Mouse (Mus musculus): ENCODE measurements around the gene Glis1. TPM values are rescaled to one million over a fixed set of nuclear protein-coding genes. Genes with fewer than 3 reads are reported as not detected.
A peak's percentile ranks its signal among the peaks of the same experiment; 100 is the strongest.

The Glis1 gene
- total RNA-seq, 4 experiments from 2014 or later, result 0.32 to 2.6 (median 0.79) TPM

GRCm38 (mm10) chr4:107634631-107635030 is 200.2 kb downstream of the Glis1 start:
- no peak for DNase-seq

DNA sequence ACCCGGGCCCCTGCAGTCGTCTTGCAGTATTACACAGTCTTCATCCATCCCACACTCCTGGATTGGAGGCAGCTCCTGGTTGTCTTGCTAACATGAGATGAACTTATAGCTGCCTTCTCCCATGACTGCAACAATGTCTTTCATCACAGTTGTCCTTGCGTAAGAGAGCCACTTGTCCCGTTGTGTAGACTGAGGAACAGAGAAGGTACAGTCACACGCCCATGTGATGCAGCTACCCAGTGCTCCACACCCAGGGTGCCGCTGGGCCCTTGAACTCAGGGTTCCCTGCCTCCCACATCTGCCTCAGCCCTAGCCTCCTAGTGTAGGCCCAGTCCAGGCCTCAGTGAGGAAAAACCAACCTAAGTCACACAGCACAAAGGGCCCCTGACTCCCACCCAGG is 201.7 kb downstream of the Glis1 start:
- DNase-seq, result no peak

- peak; percentile 14 for DNase-seq
Measured at GRCm38 (mm10) chr4:107637670-107638069, 203.3 kb downstream of the Glis1 start.

DNA sequence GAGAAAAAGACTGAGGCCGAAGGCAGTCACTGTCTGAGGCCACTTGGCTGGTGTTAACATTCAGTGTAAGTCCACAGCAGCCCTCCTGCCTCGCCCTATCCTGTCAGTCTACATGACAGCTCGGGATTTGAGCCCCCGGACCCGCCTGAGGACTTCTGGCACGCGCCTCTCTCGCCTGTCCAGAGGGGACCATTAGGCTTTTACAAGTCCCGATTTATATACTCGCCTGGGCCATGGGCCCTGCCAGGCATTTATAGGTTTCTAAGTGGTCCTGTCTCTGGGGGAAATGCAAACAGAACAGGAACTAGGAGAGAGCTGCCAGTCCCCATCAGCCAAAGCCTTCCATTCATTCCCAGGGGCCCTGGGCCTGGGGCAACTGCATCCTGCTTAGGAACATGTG is 203.9 kb downstream of the Glis1 start:
- DNase-seq, result no peak

GRCm38 (mm10) chr4:107641624-107642023 is 207.2 kb downstream of the Glis1 start:
- DNase-seq, result no peak

GRCm38 (mm10) chr4:107648959-107649485 is 214.6 kb downstream of the Glis1 start:
- peak; percentile 20 for DNase-seq

GRCm38 (mm10) chr4:107651021-107651496 is 216.7 kb downstream of the Glis1 start:
- no peak for DNase-seq

DNA sequence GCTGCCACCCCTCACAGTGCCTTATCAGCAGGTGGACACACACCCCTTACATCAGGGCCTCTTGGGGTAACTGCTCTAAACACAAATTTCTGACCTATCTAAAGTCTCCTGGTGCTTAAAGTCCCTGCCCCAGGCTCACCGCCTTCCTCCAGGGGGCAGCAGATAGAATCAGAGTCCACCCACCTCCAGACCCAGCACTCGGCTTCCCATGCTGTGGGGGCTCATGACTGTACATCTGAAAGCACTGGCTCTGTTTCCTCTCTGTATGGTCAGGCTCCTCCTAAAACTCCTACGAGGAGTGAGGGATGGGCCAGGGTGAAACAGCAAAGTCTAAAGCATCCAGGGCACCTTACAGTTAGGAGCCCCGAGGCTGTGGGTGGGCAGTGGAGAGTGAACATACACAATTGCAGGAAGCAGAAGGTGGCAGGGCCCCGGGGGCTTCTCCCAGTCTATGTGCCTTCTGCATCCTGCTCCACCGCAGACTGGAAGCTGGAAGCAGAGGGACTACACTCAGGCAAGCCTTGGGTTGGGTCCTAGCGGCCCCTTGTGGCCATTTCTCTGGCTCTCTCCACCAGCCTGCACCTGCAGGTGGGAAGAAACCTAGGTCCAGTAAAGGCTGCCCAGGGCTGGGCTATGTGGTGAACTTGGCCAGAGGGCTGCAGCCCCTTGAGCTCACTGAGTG is 218.3 kb downstream of the Glis1 start:
- DNase-seq, result peak; percentile 42

GRCm38 (mm10) chr4:107653280-107653643 is 218.9 kb downstream of the Glis1 start:
- no peak for DNase-seq

DNA sequence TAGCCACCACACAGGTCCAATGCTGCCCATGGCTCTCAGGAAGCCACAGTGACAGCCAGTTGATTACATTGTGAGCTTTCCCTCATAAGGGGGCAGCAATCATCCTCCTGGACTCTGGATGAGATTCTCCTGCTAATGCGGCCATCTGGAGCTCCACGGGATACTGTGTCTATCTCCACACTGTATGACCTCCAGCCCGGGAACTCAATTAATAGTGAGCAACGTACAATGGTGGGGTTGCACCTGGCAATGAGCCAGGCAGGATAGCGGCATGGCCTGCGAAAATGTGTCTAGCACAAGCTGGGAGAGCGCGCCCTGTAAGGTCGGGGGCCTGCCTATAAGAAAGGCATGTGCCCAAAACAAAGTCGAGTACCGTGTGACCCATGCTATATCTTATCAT is 226.3 kb downstream of the Glis1 start:
- DNase-seq, result no peak

DNA sequence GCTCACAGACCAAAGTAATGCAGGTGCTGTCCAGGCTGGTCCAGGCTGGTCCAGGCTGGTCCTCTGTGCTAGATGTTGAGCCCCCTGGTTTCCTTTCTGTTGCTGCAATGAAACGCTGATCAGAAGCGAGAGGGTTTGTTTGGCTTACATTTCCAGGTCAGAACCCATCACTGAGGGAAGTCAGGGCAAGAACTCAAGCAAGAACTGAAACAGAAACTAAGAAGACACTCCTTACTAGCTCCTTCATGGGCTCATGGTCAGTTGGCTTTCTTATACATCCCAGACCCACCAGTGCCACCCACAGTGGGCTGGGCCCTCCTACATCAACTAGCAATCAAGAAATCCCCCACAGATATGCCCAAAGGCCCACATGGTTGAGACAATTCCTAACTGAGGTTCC is 234.1 kb downstream of the Glis1 start:
- DNase-seq, result no peak

DNA sequence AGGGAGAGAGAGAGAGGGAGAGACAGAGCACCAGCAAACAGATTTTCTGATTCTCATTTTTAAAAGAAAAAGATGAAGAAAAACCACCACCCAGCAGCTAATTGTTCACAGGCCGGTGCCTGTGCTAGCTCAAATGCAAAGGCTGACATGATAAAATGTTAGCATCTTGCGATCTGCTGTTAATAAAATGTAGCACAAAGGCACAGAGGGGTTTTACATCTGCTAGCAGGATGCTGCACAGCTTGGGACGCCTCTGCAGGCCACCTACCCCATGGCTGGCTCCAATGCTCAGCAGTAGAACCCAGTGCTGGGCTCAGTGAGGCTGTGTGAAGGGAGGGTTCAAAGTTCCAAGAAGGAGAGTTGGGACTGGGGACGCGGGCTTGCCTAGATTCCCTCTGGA is 236.3 kb downstream of the Glis1 start:
- DNase-seq, result no peak

DNA sequence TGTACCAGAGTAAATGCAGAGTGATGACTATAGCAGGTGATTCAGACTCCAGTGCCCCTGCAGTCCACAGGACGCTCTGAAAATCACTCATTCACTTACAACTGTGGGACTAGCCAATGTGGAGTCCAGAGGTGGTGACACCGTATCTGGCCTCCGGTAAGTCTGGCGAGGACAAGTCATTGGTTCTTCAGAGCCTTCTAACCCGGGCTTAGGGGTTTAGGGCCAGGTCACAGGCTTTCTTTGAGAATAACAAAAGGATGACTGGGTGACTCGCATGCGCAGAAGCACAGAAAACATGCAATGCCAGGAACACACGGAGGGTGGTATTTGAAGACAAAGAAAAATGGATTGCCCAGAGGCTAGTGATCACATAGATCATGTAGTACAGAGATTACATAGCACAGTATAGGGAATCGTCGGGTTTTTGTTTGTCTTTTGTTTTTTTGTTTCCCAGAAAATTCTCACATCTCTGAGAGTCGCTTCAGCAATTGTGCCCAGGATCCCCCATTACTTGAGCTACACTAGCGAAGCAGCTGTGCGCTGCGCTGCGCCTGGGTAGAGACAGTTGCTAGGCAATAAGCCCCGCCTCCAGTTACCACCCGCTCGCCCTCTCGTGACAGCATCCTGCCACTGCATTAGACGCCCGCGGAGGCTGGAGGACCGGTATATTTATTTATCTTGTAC is 239.4 kb downstream of the Glis1 start:
- DNase-seq, result peak; percentile 46

GRCm38 (mm10) chr4:107674322-107674644 is 239.9 kb downstream of the Glis1 start:
- no peak for DNase-seq

- DNase-seq, result no peak
Measured at GRCm38 (mm10) chr4:107675645-107676044, 241.3 kb downstream of the Glis1 start.

DNA sequence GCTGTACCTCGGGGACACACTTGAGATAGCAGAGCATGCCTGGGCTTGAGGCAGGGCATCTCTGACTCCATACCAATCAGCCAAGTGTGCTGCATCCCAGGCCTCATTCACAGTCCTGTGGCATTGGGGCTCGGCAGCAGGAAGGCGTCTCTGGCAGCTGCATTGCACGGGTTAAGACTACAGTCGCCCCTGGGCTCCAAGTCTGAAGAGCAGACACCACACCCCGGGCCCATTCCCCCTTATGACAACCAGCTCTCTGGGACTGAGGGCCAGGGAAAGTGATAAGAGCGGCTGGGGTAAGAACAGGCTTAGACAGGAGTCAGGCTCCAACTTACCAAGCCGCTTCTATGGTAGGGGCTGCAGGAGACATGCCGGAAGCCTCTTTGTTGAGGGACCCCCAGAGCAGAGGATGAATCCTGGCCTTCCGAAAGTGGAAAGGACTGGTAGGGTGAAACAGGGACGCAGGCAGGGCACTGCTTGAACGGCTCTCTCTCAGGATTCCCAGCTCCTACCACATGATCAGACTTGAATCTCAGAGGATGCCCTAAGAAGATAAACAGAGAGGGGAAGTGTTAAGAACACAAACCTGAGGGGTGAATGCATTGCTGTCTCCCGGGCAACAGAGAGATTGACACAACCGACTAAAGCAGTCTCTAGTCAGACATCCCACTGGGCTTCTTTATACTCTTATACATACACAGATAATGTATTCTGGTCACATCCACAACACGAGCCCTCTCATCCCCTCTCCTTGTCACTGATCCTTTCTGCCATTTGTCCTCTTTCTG is 246.1 kb downstream of the Glis1 start:
- DNase-seq, result no peak

- DNase-seq, result no peak
Measured at GRCm38 (mm10) chr4:107681099-107681849, 246.9 kb downstream of the Glis1 start.

DNA sequence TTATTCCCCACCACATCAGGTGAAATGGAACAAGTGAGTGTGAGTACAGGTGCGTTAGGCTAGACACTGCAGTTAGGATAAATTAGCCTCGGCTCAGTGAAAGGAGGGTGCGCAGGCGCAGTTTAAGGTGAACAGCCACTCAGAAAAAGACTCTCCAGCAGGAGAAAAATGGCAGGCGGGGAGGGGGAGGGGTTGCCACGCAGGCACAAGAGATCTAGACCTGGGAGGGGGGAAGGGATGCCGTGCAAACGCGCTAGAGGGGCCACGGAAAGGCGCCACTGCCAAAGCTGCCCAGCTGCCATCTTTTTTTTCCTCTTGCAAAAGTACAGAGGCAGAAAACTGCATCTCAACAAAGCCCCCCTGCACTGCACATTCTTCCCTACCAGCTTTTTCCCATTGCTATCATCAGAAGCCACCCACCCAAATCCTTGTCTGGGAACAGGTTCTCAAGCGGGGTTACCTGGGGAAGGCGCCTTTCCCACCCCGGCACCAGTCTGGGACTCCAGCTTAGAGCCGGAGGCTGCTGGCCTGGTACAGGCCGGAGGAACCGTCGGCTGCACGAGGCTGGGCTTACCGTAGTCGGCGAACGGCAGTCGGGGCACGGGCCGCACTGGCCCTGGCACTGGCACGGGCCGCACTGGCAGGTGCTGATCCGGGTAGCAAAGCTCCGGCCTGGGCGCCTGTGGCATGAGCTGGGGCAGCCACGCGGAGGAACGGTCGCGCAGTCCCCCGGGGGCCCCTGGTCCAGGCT is 248.8 kb downstream of the Glis1 start:
- no peak for DNase-seq

- no peak for DNase-seq
Measured at GRCm38 (mm10) chr4:107684130-107684529, 249.7 kb downstream of the Glis1 start, which contains the start of gene Dmrtb1. Dmrtb1 (minus strand) TSS chr4:107684230.

All from adrenal gland, adult 8-10 months (tissue).